Mouse (Mus musculus): ENCODE data around the gene Fbrsl1.

Fbrsl1 gene

DNA sequence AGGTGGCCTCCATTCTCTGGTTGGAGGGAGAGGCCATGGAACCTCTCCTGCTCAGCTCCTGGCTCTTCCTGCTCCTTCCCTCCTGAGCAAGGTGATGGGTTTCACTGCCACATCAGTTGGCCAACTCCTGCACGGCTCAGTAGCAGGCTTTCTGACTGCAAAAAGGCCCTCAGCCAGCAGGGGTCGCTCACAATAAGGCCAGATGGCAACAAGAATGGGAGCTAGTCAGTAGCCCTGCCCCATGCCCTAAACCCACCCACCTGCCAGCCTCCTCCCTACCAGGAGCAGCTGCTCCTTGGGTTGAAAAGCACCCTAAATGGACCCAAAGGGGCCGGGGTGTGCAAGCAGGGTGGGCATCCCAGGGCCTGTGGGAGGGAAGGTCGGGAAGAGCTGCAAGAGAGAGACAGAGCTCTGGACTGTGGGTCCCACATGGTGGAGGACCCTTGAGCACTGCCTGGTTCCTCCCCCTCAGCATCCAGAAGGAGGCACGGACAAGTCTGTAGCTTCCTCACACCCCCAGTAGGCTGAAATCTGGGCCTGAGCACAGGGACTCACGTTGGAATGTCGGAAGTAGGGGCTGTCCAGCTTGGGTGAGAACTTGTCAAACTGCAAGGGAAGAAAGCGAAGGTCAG lies 71.4 kb downstream of the Fbrsl1 start:
- in situ Hi-C loops (cut with MboI; ENCODE audit: unreplicated experiment in 2 of 2), result no loop called here

DNA sequence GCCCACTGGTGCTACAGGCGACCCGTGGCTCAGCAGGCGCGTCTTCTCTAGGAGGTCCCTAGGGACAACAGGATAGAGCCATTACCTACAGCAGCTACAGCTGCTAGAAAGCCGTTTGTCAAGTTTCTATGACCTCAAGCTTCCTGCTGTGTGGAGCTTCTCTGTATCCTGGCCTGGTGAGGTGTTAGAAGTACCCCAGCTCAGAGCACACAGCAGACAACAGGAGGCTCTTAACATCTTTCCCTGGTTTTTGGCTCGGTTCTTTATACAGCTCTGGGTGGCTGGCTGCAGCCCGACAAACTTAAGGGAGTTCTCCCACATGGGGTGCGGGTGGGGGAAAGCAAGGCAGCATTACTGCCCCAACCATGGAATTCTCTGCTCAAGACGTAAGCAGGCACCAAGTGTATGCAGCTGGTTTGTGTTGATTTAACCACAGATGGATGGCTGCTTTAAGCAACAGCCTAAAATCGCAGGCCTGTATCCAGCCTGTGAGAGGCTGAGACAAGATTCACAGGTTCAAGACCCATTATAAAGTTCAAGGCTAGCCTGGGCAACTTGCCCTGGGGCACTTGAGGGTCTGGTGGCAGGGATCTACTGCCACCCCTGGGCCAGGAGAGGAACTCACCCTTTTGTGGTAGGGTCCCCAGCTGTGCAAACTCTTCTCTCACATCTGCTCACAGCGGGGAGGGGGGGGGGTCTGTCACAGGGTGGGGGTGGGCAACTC lies 84.3 kb downstream of the Fbrsl1 start:
- in situ Hi-C loops (cut with MboI; ENCODE audit: unreplicated experiment in 2 of 2), result loop anchor here in 1 of 2 experiments (5.0 kb wide), 1 partner anchor 68 kb away; no protein-coding TSS in a partner anchor

DNA sequence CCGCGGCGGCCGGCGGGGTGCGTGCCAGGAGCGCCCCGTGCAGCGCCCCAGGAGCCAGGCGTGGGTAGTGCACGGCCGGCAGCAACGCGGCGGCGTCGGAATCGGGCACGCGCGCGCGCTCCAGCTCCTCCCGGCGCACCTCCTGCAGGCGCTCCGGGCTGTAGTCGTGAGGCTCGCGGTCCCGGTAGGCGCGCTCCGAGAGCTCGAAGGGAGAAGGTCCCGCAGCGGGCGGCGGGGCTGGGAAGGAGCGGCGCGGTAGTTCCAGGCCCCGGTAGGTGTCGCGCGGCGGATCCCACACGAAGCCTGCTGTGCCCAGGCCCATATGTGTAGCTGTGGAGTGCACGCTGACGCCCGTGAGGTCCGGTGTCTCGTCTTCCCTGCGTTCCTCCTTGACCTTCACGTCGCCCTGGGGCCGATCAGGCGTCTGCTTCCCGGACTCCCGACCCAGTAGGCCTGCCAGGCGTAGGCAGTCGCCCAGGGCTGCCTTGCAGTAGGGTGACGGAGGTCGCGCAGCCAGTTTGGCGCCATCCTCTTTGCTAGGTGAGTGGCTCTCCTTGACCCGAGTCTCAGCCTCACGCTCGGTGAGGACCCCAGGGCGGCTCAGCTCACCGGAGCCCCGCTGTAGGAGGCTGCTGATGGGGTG lies 85.0 kb downstream of the Fbrsl1 start:
- in situ Hi-C loops (cut with MboI; ENCODE audit: unreplicated experiment in 2 of 2), result loop anchor here in 1 of 2 experiments (5.0 kb wide), 1 partner anchor 69 kb away; no protein-coding TSS in a partner anchor

DNA sequence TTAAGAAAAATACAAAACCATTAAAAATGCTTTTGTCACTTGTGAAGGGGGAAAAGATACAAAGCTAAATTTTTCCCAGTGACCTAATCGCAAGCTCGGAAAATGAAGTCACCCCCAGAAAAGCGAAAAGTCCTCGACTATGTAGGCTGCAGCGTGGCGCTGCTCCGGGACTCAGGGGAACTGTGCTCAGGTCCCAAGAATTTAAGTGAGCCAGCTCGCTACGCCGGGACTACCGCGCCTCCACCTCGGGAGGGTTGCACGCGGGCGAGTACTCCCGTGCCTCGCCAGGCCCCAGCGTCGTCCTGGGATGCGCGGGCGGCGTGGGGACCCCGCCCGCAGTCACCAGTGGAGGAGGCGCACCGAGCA lies 85.5 kb downstream of the Fbrsl1 start:
- in situ Hi-C loops (cut with MboI; ENCODE audit: unreplicated experiment in 2 of 2), result loop anchor here in 1 of 2 experiments (5.0 kb wide), 1 partner anchor 70 kb away; no protein-coding TSS in a partner anchor

DNA sequence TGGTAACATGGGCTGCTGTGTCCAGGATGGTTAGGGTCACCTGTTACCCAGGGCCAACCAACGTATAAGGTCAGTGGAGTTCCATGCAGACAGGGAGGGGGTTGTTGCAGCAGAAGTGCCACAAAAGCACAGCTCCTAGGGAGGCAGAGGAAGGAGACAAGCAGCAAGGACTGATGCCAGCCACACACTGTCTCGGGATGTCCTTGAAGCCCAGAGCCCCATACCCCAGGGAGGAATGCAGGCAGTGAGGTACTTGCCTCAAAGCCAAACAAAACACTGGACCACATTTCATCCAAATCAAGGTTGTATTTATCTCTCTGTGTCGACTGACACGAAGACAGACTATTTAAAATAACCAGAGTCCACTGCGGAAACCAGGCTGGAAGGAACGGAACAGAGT lies 86.8 kb downstream of the Fbrsl1 start:
- in situ Hi-C loops (cut with MboI; ENCODE audit: unreplicated experiment in 2 of 2), result loop anchor here in 1 of 2 experiments (5.0 kb wide), 1 partner anchor 71 kb away; no protein-coding TSS in a partner anchor

- in situ Hi-C loops (cut with MboI; ENCODE audit: unreplicated experiment in 2 of 2), result loop anchor here (5.0 to 10.0 kb wide), 5 partner anchors 70 to 907 kb away; no protein-coding TSS in a partner anchor
These were observed 90.6 kb downstream of the Fbrsl1 start for GRCm38 (mm10) chr5:110357531-110358179.

DNA sequence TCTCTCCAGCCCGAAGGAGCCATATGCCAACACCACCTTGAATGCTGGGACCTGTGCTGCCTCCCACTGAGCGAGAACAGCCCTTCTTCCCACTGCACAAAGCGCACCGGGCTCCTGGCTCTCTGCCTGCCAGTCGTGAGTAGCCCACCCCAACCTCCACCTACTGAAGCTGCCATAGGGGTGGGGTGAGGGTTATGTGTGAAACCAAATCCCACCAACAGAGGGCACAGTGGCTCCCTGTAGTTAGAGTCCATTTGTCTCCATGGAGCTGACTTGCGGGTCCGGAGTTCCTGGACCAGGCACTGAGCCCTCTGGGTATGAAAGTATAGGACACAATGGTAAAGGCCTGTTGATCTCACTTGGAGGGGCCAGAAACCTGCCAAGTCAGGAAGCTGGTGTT lies 93.6 kb downstream of the Fbrsl1 start:
- in situ Hi-C loops (cut with MboI; ENCODE audit: unreplicated experiment in 2 of 2), result loop anchor here (5.0 to 10.0 kb wide), 6 partner anchors 73 to 910 kb away; no protein-coding TSS in a partner anchor

GRCm38 (mm10) chr5:110347006-110347405 lies 101.3 kb downstream of the Fbrsl1 start:
- in situ Hi-C loops (cut with MboI; ENCODE audit: unreplicated experiment in 2 of 2), result loop anchor here in 1 of 2 experiments (10.0 kb wide), 1 partner anchor 918 kb away; no protein-coding TSS in a partner anchor

DNA sequence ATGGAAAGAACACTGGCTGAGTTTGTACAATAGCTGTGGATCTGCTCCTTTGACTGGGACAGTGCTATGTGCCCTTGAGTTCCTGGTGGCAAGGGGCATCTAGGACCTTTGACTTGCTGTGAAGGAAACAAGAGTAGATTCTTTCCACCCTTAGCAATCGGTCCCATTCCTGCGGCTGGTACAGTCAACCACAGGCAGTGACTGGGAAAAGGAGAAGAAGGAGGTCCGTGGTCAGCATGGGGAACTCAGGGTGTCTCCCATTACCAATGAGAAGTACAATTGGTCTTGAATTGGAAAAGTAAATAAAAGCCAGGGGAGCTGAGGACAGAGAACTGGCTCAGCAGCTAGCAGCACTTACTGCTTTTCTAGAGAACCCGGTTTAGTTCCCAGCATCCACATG lies 102.8 kb downstream of the Fbrsl1 start:
- in situ Hi-C loops (cut with MboI; ENCODE audit: unreplicated experiment in 2 of 2), result loop anchor here in 1 of 2 experiments (10.0 kb wide), 1 partner anchor 919 kb away; no protein-coding TSS in a partner anchor

DNA sequence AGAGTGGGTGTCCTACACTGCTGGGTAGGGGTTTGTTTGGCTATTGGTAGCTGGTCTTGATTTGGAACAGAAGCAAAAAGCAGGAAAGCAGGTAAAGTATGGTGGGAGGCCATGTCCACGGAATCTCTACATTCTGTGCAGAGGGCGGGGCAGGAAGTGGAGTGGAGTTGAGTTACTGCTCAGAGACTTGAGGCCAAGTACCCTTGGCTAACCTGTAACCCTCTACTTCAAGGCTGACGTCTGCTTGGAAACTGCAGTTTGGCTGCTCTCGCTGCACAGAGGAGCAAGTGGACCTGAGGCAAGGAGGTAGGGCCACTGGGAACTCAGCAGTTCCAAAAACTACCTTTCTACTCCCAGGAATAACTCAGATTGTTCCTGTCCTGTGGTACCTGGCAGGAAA lies 103.8 kb downstream of the Fbrsl1 start, which contains the start of gene Lrcol1:
Gene Lrcol1, plus strand, starts transcription at position 207 of the 400 bp plus-strand sequence.
- in situ Hi-C loops (cut with MboI; ENCODE audit: unreplicated experiment in 2 of 2), result loop anchor here in 1 of 2 experiments (10.0 kb wide), 1 partner anchor 920 kb away; no protein-coding TSS in a partner anchor

- in situ Hi-C loops (cut with MboI; ENCODE audit: unreplicated experiment in 2 of 2), result loop anchor here in 1 of 2 experiments (10.0 kb wide), 1 partner anchor 922 kb away; no protein-coding TSS in a partner anchor
These were observed 105.5 kb downstream of the Fbrsl1 start, which contains the start of gene P2rx2 for GRCm38 (mm10) chr5:110342648-110343284. Gene P2rx2 (minus strand): TSS chr5:110343212.

DNA sequence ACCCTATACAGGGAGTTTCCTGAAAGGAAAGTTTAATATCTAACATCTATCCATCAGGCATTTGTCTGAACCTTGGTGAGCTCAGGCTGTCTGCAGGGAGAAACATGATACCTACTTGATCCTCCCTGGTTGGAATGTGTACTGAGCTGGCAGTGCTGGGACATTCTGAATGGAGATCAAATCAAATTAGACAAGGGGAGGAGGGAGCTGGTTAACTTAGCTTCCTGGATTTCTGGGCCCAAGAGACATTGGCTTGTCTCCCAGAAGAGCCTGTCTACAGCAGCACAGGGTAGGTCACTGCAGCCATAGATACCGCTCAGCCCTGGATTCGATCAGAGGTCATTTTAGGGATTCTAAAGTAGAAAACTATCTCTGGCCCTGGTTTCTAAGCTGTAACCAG lies 109.5 kb downstream of the Fbrsl1 start:
- in situ Hi-C loops (cut with MboI; ENCODE audit: unreplicated experiment in 2 of 2), result no loop called here

DNA sequence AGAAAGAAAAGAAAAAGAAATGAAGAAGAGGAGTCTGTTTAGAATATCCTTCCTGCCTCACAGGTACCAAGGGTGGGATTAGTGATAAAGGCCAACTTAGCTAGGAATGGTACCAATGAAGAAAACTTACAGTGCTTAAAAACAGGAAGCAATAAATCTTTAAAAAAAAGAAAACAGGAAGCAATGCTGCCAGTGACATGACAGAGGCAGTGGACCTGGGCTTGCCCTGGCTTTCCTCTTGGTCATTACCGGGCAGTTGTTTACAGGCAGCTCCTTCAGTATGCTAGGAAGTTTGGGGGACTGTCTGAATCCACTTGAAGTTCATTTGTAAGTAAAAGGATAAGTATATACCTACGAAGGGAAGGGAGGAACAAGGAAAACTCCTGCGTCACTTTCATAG lies 117.8 kb downstream of the Fbrsl1 start:
- in situ Hi-C loops (cut with MboI; ENCODE audit: unreplicated experiment in 2 of 2), result no loop called here

DNA sequence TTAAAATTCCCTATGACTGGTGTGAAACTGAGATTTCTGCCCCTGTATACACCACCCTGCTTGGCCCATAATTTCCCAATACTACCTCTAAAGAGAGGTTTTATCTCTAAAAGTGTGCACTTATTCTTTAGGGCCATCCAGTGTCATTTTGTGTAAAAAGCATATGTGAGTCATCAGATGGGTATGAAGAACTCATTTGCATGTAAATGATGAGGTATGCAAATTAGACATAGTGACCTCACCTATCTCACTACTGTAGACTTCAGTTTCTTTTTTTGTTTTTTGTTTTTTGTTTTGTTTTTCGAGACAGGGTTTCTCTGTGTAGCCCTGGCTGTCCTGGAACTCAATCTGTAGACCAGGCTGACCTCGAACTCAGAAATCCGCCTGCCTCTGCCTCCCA lies 135.2 kb downstream of the Fbrsl1 start:
- in situ Hi-C loops (cut with MboI; ENCODE audit: unreplicated experiment in 2 of 2), result no loop called here

Data from v-Abl transformed pro-B cells (cell line).